10 mouse cellular contexts compared by ENCODE assay signal in the genomic region with DNA sequence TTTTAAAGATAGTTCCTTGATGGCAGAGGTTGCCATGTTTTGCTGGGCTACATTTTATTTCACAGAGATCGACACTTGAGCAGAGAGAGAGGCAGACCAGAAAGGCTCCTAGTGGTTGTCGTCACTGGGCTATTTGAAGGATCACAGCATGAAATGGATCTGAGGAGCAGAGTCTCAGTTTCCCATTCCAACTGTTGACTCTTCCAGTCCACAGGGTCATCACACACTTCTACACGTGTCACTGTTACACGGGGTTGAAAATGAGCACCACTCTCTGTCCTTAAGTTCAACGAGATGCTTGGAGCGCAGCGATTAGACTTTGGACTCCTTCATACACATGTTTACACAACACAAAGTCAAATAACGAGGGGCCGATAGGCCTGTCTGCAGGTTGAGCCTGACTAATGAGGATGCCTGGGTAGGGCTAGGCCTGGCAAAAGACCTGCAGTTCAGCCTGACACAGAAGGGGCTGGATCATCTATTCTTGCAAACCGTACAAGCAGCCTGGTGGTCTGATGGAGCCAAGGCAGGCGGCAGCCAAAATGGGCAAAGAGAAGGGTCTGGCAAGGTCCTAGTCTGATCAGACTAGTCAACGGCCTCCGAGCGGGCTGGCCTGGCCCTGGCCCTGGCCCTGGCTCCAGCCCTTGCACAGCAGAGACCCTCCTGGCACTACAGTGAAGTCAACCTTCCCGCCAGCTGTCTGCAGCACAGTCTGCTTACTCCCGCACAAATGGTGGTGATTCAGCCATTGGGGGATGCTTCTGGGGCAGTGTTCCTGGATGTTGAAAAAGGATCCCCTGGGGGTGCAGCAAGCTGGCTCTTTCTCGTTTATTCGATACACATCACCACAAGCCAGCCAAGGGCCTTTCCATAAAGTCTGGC.
A peak's percentile ranks its signal among the peaks of the same experiment; 100 is the strongest.
DNase-seq lines count a peak whose midpoint lies in the region; ATAC-seq and TF ChIP-seq lines count a peak whose summit lies in the region.
"Had no signal": no experiment of that assay in that cellular context is flagged by ENCODE, and none has a peak within 500 bp of the region (broad histone marks: within the 10 kb centered on the region; RNA-seq: fewer than 3 reads in every experiment).

No protein-coding gene starts in this region.

- H3K27ac ChIP-seq in hindbrain, embryonic 10.5 days: peak overlapping the region; percentile 13; the same call in 1 of the 2 replicates
- no peak overlapping the region for H3K27ac ChIP-seq in liver, postnatal 0 days (ENCODE audit: low read depth)
- H3K27ac ChIP-seq in heart, embryonic 10.5 days: no peak overlapping the region
- H3K27ac ChIP-seq: lung, embryonic 15.5 days had no signal

- no peaks in the 10 kb centered on the region for H3K9me3 ChIP-seq in hindbrain, embryonic 10.5 days
- H3K9me3 ChIP-seq in liver, postnatal 0 days (ENCODE audit: low read length): no peaks in the 10 kb centered on the region
- no peaks in the 10 kb centered on the region for H3K9me3 ChIP-seq in heart, embryonic 10.5 days
- H3K9me3 ChIP-seq: lung, embryonic 15.5 days had no signal

- H3K4me3 ChIP-seq in hindbrain, embryonic 10.5 days: no peak overlapping the region
- no peak overlapping the region for H3K4me3 ChIP-seq in liver, postnatal 0 days (ENCODE audit: low read depth, low read length)
- no peak overlapping the region for H3K4me3 ChIP-seq in heart, embryonic 10.5 days
- H3K4me3 ChIP-seq: lung, embryonic 15.5 days had no signal

- H3K27me3 ChIP-seq in hindbrain, embryonic 10.5 days (ENCODE audit: insufficient read depth, poor library complexity, severe bottlenecking): peaks cover 62% of the 10 kb centered on the region
- H3K27me3 ChIP-seq in liver, postnatal 0 days (ENCODE audit: insufficient read depth, low read length): no peaks in the 10 kb centered on the region
- H3K27me3 ChIP-seq in heart, embryonic 10.5 days (ENCODE audit: insufficient read depth, poor library complexity, severe bottlenecking): no peaks in the 10 kb centered on the region; the same call in 1 of the 2 replicates
- H3K27me3 ChIP-seq: lung, embryonic 15.5 days; Patski had no signal

- no peak overlapping the region for H3K9ac ChIP-seq in liver, postnatal 0 days (replicated peaks)
- H3K9ac ChIP-seq: lung, embryonic 15.5 days had no signal

- peaks cover 26% of the 10 kb centered on the region for H3K4me1 ChIP-seq in hindbrain, embryonic 10.5 days (replicated peaks)
- H3K4me1 ChIP-seq in liver, postnatal 0 days (ENCODE audit: insufficient read depth): no peaks in the 10 kb centered on the region; the same call in 1 of the 2 replicates
- no peaks in the 10 kb centered on the region for H3K4me1 ChIP-seq in heart, embryonic 10.5 days
- H3K4me1 ChIP-seq: lung, embryonic 15.5 days had no signal

- no peaks in the 10 kb centered on the region for H3K36me3 ChIP-seq in hindbrain, embryonic 10.5 days
- H3K36me3 ChIP-seq in liver, postnatal 0 days (replicated peaks; ENCODE audit: insufficient read depth, low read length): no peaks in the 10 kb centered on the region
- H3K36me3 ChIP-seq in heart, embryonic 10.5 days: no peaks in the 10 kb centered on the region
- H3K36me3 ChIP-seq: lung, embryonic 15.5 days had no signal

- H3K4me2 ChIP-seq in liver, postnatal 0 days (ENCODE audit: low read depth, low read length): no peak overlapping the region
- H3K4me2 ChIP-seq: lung, embryonic 15.5 days had no signal

- no peak for TF ChIP-seq EP300 in liver, postnatal 0 days (IDR thresholded peaks at IDR 0.05; ENCODE audit: low read depth)

- peak; percentile 17 for DNase-seq in right cerebral cortex, postnatal 25 days
- DNase-seq in right cerebral cortex, adult 18-20 months: no peak
- DNase-seq in hindbrain, embryonic 10.5 days (ENCODE audit: low spot score): no peak
- no peak for DNase-seq in liver, postnatal 0 days
- DNase-seq in lung, postnatal 36 days: no peak
- no peak for DNase-seq in kidney, postnatal 10 days
- DNase-seq in heart, embryonic 10.5 days (ENCODE audit: low spot score): no peak
- DNase-seq: cerebellum, adult 9-10 months had no signal

- peak; percentile 76 for ATAC-seq in liver, postnatal 0 days
- ATAC-seq: Patski had no signal

- no peak for TF ChIP-seq CTCF in liver, postnatal 0 days (IDR thresholded peaks at IDR 0.05; ENCODE audit: low read depth)

- WGBS in hindbrain, embryonic 10.5 days: 87% methylated on average over 18 of the region's 18 CpGs
- 77% methylated on average over 18 of the region's 18 CpGs for whole genome bisulfite sequencing in liver, postnatal 0 days (ENCODE audit: insufficient replicate concordance)
- WGBS in heart, embryonic 10.5 days: 85% methylated on average over 18 of the region's 18 CpGs
